Mouse (Mus musculus) C2C12 (cell line): ENCODE measurements around the gene Atrnl1. TPM values are rescaled to one million over a fixed set of nuclear protein-coding genes. Genes with fewer than 3 reads are reported as not detected.

ENCODE experiments used
- H3K27me3 ChIP-seq: one replicate; pipeline ENCODE4 v1.6.1; 2011; ENCODE audit not compliant: control insufficient read depth, insufficient read depth, insufficient read length
- H3K36me3 ChIP-seq: one replicate; pipeline ENCODE4 v1.6.1; 2011; ENCODE audit not compliant: control insufficient read depth, insufficient read depth
- H3K4me3 ChIP-seq: one replicate; pipeline ENCODE4 v1.5.1; 2011; ENCODE audit warnings: mild to moderate bottlenecking, control low read depth; ENCODE audit not compliant: poor library complexity, insufficient read depth, severe bottlenecking
- H3K79me2 ChIP-seq: one replicate; pipeline ENCODE4 v1.6.1; 2011; ENCODE audit not compliant: control insufficient read depth, insufficient read depth
- H3K79me3 ChIP-seq: one replicate; pipeline ENCODE4 v1.6.1; 2011; ENCODE audit warnings: low read depth, control low read depth
- H3ac ChIP-seq: one replicate; pipeline ENCODE3; 2011; ENCODE audit warnings: low read depth; ENCODE audit not compliant: control insufficient read depth, insufficient read length
- CEBPB ChIP-seq: IDR thresholded peaks from one replicate; pipeline ENCODE4 v1.6.1; 2011; ENCODE audit warnings: low read depth, mild to moderate bottlenecking, control low read depth, moderate library complexity
- CTCF ChIP-seq: IDR thresholded peaks from one replicate; pipeline ENCODE4 v1.5.1; 2011; ENCODE audit not compliant: control insufficient read depth, insufficient read depth, insufficient read length
- FOSL1 ChIP-seq: IDR thresholded peaks from one replicate; pipeline ENCODE4 v1.8.0; 2011; ENCODE audit warnings: mild to moderate bottlenecking, low read length; ENCODE audit not compliant: poor library complexity, insufficient read depth, severe bottlenecking
- MAX ChIP-seq: IDR thresholded peaks from one replicate; pipeline ENCODE4 v1.6.1; 2011; ENCODE audit warnings: mild to moderate bottlenecking, control low read depth
- MYOD1 ChIP-seq: IDR thresholded peaks from one replicate; pipeline ENCODE4 v1.6.1; 2011; ENCODE audit warnings: low read depth; ENCODE audit not compliant: control insufficient read depth, insufficient read length
- MYOG ChIP-seq: IDR thresholded peaks from one replicate; pipeline ENCODE4 v1.6.1; 2011; ENCODE audit not compliant: control insufficient read depth, insufficient read length; ENCODE audit errors: extremely low read depth
- USF1 ChIP-seq: IDR thresholded peaks from one replicate; pipeline ENCODE4 v1.6.1; 2011; ENCODE audit warnings: low read depth, mild to moderate bottlenecking, control low read depth, moderate library complexity
- polyA plus RNA-seq: library from polyadenylated mRNA; unstranded; fragments of >200 nt; fragmentation: generic; extraction: Trizol; gene quantifications from one replicate; pipeline ENCODE4 v1.2.1, GENCODE M21; 2012; ENCODE audit warnings: missing spikeins

Atrnl1 gene
- polyA plus RNA-seq, 1 experiment: 3.3 TPM

GRCm38 (mm10) chr19:58063541-58063940, 452.7 kb downstream of the Atrnl1 start:
- no peaks in the 10 kb centered on the region for H3K79me3 ChIP-seq
- TF ChIP-seq CTCF (no peak), USF1 (no peak), MYOD1 (no peak), MYOG (no peak), FOSL1 (no peak), MAX (no peak), CEBPB (no peak)
- H3K27me3 ChIP-seq: no peaks in the 10 kb centered on the region
- no peak overlapping the region for H3K4me3 ChIP-seq
- H3K36me3 ChIP-seq: no peaks in the 10 kb centered on the region
- no peak overlapping the region for H3ac ChIP-seq
- no peaks in the 10 kb centered on the region for H3K79me2 ChIP-seq

- Histone ChIP-seq H3K79me3 (no peaks in the 10 kb centered on the region), H3K79me2 (no peaks in the 10 kb centered on the region), H3K4me3 (no peak overlapping the region), H3K36me3 (no peaks in the 10 kb centered on the region), H3ac (no peak overlapping the region), H3K27me3 (no peaks in the 10 kb centered on the region)
- TF ChIP-seq MYOG (no peak), MAX (no peak), CEBPB (no peak), MYOD1 (no peak), CTCF (no peak), USF1 (no peak), FOSL1 (no peak)
Observed at GRCm38 (mm10) chr19:58064116-58065000, 453.5 kb downstream of the Atrnl1 start.

- TF ChIP-seq MAX: no peak
- no peak for TF ChIP-seq FOSL1
- TF ChIP-seq CTCF: no peak
- TF ChIP-seq USF1: no peak
- no peak for TF ChIP-seq MYOD1
- TF ChIP-seq CEBPB: no peak
- no peak for TF ChIP-seq MYOG
- H3K4me3 ChIP-seq: no peak overlapping the region
- H3K36me3 ChIP-seq: no peaks in the 10 kb centered on the region
- H3K79me2 ChIP-seq: no peaks in the 10 kb centered on the region
- no peak overlapping the region for H3ac ChIP-seq
- no peaks in the 10 kb centered on the region for H3K27me3 ChIP-seq
- H3K79me3 ChIP-seq: no peaks in the 10 kb centered on the region
Observed at GRCm38 (mm10) chr19:58065001-58065314, 454.1 kb downstream of the Atrnl1 start.

DNA sequence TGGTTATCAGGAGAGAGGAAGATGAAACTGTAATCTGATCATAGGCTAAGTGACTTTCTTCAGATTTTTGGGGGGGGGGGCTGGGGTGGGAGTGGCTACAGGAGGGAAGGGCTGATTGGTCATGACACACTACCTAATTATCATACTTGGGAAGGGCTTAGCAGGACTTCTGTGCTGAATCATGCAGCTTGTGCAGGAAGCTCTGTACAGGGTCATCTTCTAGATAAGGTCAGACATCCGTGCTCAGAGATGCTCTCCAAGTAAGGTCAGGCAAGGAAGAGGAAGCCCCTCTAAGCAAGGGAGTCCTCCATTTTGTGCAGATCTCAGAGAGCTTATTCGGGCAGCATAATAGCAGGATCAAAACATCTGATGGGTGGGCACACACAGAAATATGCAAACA, 454.7 kb downstream of the Atrnl1 start:
- Histone ChIP-seq H3ac (no peak overlapping the region), H3K4me3 (no peak overlapping the region), H3K36me3 (no peaks in the 10 kb centered on the region), H3K79me3 (no peaks in the 10 kb centered on the region), H3K79me2 (no peaks in the 10 kb centered on the region), H3K27me3 (no peaks in the 10 kb centered on the region)
- no peak for TF ChIP-seq MYOD1
- no peak for TF ChIP-seq CTCF
- no peak for TF ChIP-seq FOSL1
- no peak for TF ChIP-seq MYOG
- no peak for TF ChIP-seq CEBPB
- TF ChIP-seq MAX: no peak
- TF ChIP-seq USF1: no peak

DNA sequence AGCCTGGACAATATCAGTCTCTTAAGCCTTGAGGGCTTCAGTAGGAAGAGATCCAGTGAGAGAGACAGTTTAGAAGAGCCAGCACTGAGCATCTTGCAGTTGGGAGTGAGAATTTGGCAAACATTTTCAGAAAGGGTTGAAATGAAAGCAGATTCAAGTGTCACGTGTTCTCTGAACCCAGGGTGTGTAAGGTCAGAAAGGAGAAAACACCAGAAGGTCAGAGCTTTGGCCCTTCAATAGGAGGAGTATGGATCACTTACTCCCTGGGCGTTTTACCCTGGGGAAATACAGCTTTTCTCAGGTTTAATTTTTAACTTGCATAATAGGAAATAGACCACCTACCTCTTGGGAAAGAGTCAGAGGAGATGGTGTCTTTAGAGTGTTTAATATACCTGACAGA, 457.3 kb downstream of the Atrnl1 start:
- Histone ChIP-seq H3ac (no peak overlapping the region), H3K79me2 (no peaks in the 10 kb centered on the region), H3K36me3 (no peaks in the 10 kb centered on the region), H3K4me3 (no peak overlapping the region), H3K27me3 (no peaks in the 10 kb centered on the region), H3K79me3 (no peaks in the 10 kb centered on the region)
- TF ChIP-seq USF1 (no peak), FOSL1 (no peak), MAX (no peak), CEBPB (no peak), CTCF (no peak)

GRCm38 (mm10) chr19:58068958-58069357, 458.1 kb downstream of the Atrnl1 start:
- no peaks in the 10 kb centered on the region for H3K79me3 ChIP-seq
- no peak overlapping the region for H3ac ChIP-seq
- no peak overlapping the region for H3K4me3 ChIP-seq
- TF ChIP-seq MYOD1: no peak
- TF ChIP-seq FOSL1: no peak
- no peaks in the 10 kb centered on the region for H3K36me3 ChIP-seq
- H3K79me2 ChIP-seq: no peaks in the 10 kb centered on the region
- no peaks in the 10 kb centered on the region for H3K27me3 ChIP-seq
